Mouse (Mus musculus) limb, embryonic 13.5 days (tissue): ENCODE measurements around the gene Dbn1. TPM values are rescaled to one million over a fixed set of nuclear protein-coding genes. Genes with fewer than 3 reads are reported as not detected.
A peak's percentile ranks its signal among the peaks of the same experiment; 100 is the strongest.

Experiments
- ATAC-seq: fragments of 200-750 bp; cut with Nextera tagmentation; 2 replicates; pipeline ENCODE4 v1.8.0; 2017; ENCODE audit warnings: low read depth, moderate number of reproducible peaks, moderate TSS enrichment; ENCODE audit not compliant: low FRiP score
- H3K27ac ChIP-seq: fragments of 300-500 bp; sonication (generic); 2 replicates; pipeline ENCODE4 v1.5.1; 2015; ENCODE audit warnings: inconsistent platforms, mild to moderate bottlenecking, moderate library complexity
- H3K27me3 ChIP-seq: fragments of 300-500 bp; sonication (generic); 2 replicates; pipeline ENCODE4 v1.6.1; 2015; ENCODE audit warnings: mild to moderate bottlenecking, inconsistent platforms
- H3K36me3 ChIP-seq: fragments of 300-500 bp; sonication (generic); 2 replicates; pipeline ENCODE4 v1.6.1; 2015; ENCODE audit warnings: inconsistent platforms, mild to moderate bottlenecking, moderate library complexity
- H3K4me1 ChIP-seq: fragments of 300-500 bp; sonication (generic); 2 replicates; pipeline ENCODE4 v1.6.1; 2015; ENCODE audit warnings: inconsistent platforms
- H3K4me2 ChIP-seq: fragments of 300-500 bp; sonication (generic); replicated peaks from 2 replicates; pipeline ENCODE4 v1.6.1; 2015; ENCODE audit warnings: inconsistent platforms, mild to moderate bottlenecking, moderate library complexity
- H3K4me3 ChIP-seq: fragments of 300-500 bp; sonication (generic); 2 replicates; pipeline ENCODE4 v1.5.1; 2015; ENCODE audit warnings: moderate library complexity, mild to moderate bottlenecking, inconsistent platforms
- H3K9ac ChIP-seq: fragments of 300-500 bp; sonication (generic); 2 replicates; pipeline ENCODE4 v1.6.1; 2015; ENCODE audit warnings: mild to moderate bottlenecking, inconsistent platforms
- H3K9me3 ChIP-seq: fragments of 300-500 bp; sonication (generic); 2 replicates; pipeline ENCODE4 v1.6.1; 2016; ENCODE audit warnings: inconsistent platforms
- WGBS: fragments of 180-500 bp; shearing (Covaris S2); methylation state at CpG from one replicate; pipeline ENCODE4 v1.1.7; 2015; 5-methylcytosine and 5-hydroxymethylcytosine counted together
- polyA plus RNA-seq: library from polyadenylated mRNA; unstranded; fragments of >200 nt; fragmentation: Nextera tagmentation; extraction: Ambion mirVana; gene quantifications from 2 replicates; pipeline ENCODE4 v1.2.1, GENCODE M21; 2015

Gene Dbn1
- polyA plus RNA-seq, 1 experiment from 2014 or later, result 304 TPM

DNA sequence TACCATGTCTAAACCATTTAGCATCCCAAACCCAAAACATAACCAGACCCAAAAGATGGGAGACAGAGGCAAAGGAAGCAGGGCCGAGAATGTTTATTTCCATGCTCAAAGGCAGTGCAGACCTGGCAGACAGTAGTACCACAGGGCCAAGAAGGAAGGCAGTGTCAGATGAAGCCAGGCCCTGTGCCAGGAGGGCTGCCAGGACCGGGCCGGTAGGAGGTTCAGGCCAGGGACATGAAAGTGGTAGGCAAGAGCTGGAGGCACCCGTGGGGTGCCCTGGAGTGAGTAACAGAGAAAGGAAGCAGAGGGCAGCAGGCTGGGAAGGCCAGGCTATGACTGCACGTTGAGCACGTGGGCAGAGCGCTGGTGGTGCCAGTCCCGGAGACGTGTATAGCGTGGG lies 18.8 kb upstream of the Dbn1 start:
- Histone ChIP-seq H3K27me3 (no peaks in the 10 kb centered on the region), H3K4me3 (no peak overlapping the region), H3K9me3 (no peaks in the 10 kb centered on the region), H3K4me2 (no peak overlapping the region), H3K27ac (no peak overlapping the region), H3K36me3 (peaks cover 85% of the 10 kb centered on the region), H3K9ac (0 out of 2 replicates have a peak overlapping the region, but pooled peaks have one; percentile 25), H3K4me1 (peaks cover 20% of the 10 kb centered on the region)
- ATAC-seq, result no peak
- WGBS, result 91% methylated on average over 10 of the region's 10 CpGs

DNA sequence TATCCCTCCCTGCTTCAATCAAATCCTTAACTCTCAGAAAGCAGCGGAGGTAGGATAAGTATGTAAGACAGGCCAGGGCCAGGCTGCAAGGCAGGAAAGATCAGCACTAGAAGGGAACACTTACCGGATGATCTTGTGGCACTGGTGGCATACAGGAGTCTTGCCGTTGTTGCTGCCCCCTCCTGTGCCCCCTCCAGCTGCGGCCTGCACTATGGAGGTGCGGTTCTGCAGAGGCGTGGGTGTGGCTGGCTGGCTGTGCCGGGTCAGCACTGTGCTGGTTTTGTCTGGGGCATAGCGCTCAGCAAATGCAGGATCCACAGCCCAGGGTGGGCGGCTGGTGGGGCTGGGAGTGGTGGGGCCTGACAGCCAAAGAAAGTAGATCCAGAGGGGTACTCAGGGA lies 17.9 kb upstream of the Dbn1 start:
- H3K4me1 ChIP-seq, result peaks cover 11% of the 10 kb centered on the region
- no peak overlapping the region for H3K27ac ChIP-seq
- H3K9me3 ChIP-seq, result no peaks in the 10 kb centered on the region
- peaks cover 91% of the 10 kb centered on the region for H3K36me3 ChIP-seq
- no peak overlapping the region for H3K4me3 ChIP-seq
- H3K9ac ChIP-seq, result no peak overlapping the region
- H3K4me2 ChIP-seq, result no peak overlapping the region
- H3K27me3 ChIP-seq, result no peaks in the 10 kb centered on the region
- no peak for ATAC-seq
- 96% methylated on average over 9 of the region's 9 CpGs for WGBS

DNA sequence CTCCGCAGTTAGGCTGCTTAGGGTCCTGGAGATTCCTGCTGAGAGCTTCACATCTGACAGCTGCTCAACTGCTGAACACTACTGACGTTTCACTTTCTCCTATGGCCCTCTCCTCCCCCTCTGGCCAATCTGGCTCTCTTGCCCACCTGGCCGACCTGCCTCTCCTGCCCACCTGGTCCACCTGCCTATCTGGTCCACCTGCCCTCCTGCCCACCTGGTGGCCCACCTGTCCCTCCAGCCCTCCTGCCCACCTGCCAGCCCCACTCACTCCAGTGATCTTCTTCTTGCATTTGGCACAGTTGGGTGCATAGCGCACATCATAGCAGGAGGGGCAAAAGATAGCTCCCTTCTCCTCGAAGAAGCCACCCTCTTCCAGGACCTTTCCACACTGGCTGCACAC lies 16.5 kb upstream of the Dbn1 start:
- WGBS, result 84% methylated on average over 5 of the region's 5 CpGs

DNA sequence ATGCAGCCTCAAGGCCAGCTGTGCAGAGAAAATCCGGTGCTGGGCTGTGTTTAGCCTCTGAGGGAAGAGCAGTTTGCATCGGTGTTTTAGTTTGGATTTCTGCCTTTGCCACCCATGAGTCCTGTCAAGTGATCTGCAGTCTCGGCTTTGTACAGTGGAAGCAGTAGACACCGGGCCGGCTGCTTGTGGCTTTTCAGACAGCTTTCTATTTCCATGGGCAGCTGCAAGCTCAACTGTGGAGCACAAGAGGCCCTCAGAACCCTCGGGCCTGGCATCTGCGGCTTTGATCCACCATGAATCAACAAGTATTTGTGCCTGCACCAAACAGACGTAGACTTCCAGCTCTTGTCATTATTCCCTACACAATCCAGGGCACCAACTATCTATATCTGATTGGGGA lies 14.5 kb upstream of the Dbn1 start:
- no peaks in the 10 kb centered on the region for H3K9me3 ChIP-seq
- peaks cover 94% of the 10 kb centered on the region for H3K36me3 ChIP-seq
- H3K4me3 ChIP-seq, result no peak overlapping the region
- H3K4me2 ChIP-seq, result no peak overlapping the region
- no peak overlapping the region for H3K27ac ChIP-seq
- no peak for ATAC-seq
- no peaks in the 10 kb centered on the region for H3K4me1 ChIP-seq
- H3K27me3 ChIP-seq, result no peaks in the 10 kb centered on the region
- WGBS, result 87% methylated on average over 8 of the region's 8 CpGs
- H3K9ac ChIP-seq, result no peak overlapping the region

More for the DNA sequence above, 16.5 kb upstream of the Dbn1 start:
- Histone ChIP-seq H3K27me3 (no peaks in the 10 kb centered on the region), H3K4me3 (no peak overlapping the region), H3K4me1 (no peaks in the 10 kb centered on the region), H3K4me2 (no peak overlapping the region), H3K9ac (no peak overlapping the region), H3K36me3 (peaks cover 96% of the 10 kb centered on the region), H3K27ac (no peak overlapping the region), H3K9me3 (no peaks in the 10 kb centered on the region)
- no peak for ATAC-seq

DNA sequence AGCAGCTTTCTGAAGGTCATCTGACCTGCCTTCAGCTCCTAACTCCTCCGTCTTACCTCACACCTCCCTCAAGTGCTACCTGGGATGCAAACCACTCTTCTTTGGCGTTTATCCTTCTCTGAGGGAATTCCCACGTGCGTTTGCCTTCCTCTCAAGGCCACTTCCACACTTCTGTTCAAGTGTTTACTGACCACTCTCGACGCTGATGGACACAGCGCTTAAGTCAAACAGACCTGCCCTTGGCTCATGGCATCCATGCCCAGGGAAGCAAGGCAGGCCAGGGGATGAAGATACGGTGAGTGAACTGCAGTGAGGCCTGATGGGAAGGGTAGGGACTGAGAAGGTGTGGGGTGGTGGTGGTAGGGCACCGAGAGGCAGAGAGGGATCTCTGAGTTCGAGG lies 12.7 kb upstream of the Dbn1 start:
- Histone ChIP-seq H3K27me3 (no peaks in the 10 kb centered on the region), H3K4me3 (no peak overlapping the region), H3K9me3 (no peaks in the 10 kb centered on the region), H3K9ac (0 out of 2 replicates have a peak overlapping the region, but pooled peaks have one; percentile 4), H3K27ac (no peak overlapping the region), H3K36me3 (peaks cover 78% of the 10 kb centered on the region), H3K4me1 (peaks cover 10% of the 10 kb centered on the region), H3K4me2 (no peak overlapping the region)
- 77% methylated on average over 10 of the region's 10 CpGs for WGBS
- no peak for ATAC-seq

DNA sequence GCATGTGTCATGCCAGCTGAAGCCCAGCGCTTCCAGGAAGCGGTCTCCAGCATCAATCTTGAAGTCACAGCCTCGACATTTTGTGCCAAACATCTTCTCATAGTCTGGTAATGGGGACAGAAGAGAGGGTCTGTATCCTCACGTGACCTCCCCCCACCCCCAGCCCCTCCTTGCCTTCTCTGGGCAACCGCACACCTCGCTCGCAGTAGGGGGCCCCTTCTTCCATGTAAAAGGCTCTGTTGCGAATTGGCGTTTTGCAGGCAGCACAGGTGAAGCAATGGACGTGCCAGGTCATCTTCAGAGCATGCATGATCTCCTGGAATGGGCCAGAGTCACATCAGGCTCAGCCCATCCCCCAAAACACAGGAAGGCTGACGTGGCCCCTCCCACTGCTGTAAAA lies 11.0 kb upstream of the Dbn1 start:
- ATAC-seq, result no peak
- Histone ChIP-seq H3K4me1 (peaks cover 22% of the 10 kb centered on the region), H3K36me3 (peaks cover 62% of the 10 kb centered on the region), H3K27me3 (no peaks in the 10 kb centered on the region), H3K4me2 (no peak overlapping the region), H3K9me3 (no peaks in the 10 kb centered on the region), H3K27ac (no peak overlapping the region), H3K4me3 (no peak overlapping the region), H3K9ac (no peak overlapping the region)
- 62% methylated on average over 11 of the region's 11 CpGs for WGBS

DNA sequence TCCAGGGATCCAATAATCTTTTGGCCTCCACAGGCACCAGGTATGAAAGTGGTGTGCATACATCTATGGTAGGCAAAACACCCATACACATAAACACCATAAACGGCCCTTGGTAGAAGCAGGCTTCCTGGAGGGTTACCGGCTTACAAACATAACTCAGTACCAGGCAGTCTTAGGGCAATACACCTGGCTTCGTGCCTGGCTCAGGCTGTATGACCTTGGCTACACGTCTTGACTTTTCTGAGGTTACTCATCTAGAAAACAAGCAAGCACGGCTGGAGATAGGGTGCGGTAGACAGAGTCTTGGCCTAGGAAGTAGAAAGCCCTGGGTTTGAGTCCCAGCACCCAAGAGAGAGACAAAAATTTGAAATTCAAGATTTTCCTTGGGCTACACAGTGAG lies 8.8 kb upstream of the Dbn1 start:
- Histone ChIP-seq H3K4me2 (no peak overlapping the region), H3K27me3 (no peaks in the 10 kb centered on the region), H3K9me3 (no peaks in the 10 kb centered on the region), H3K9ac (no peak overlapping the region), H3K36me3 (peaks cover 39% of the 10 kb centered on the region), H3K27ac (no peak overlapping the region), H3K4me1 (peaks cover 22% of the 10 kb centered on the region), H3K4me3 (no peak overlapping the region)
- no peak for ATAC-seq
- WGBS, result 90% methylated on average over 6 of the region's 6 CpGs

DNA sequence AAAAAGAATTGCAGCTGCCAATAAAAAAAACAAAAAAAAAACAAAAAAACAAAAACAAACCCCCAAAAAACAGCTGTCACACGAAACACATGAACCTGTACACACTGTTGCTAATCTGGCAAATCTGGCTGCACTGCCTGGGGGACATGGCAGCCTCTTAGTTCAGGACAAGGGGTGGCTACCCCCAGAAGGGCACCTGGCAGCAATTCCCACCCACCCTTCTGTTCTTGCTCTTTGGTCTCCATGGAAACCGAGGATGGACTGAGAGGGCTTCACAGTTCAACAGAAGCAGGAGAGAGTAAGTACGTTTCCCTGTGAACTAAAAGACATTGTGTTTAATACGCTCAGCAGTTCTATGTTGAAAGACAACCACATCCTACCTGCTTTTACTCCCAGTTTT lies 7.8 kb upstream of the Dbn1 start:
- H3K4me2 ChIP-seq, result no peak overlapping the region
- no peaks in the 10 kb centered on the region for H3K27me3 ChIP-seq
- H3K9ac ChIP-seq, result no peak overlapping the region
- no peak overlapping the region for H3K4me3 ChIP-seq
- no peak for ATAC-seq
- H3K9me3 ChIP-seq, result no peaks in the 10 kb centered on the region
- H3K36me3 ChIP-seq, result peaks cover 33% of the 10 kb centered on the region
- H3K4me1 ChIP-seq, result peaks cover 22% of the 10 kb centered on the region
- H3K27ac ChIP-seq, result no peak overlapping the region
- WGBS, result 38% methylated on average over 4 of the region's 4 CpGs

DNA sequence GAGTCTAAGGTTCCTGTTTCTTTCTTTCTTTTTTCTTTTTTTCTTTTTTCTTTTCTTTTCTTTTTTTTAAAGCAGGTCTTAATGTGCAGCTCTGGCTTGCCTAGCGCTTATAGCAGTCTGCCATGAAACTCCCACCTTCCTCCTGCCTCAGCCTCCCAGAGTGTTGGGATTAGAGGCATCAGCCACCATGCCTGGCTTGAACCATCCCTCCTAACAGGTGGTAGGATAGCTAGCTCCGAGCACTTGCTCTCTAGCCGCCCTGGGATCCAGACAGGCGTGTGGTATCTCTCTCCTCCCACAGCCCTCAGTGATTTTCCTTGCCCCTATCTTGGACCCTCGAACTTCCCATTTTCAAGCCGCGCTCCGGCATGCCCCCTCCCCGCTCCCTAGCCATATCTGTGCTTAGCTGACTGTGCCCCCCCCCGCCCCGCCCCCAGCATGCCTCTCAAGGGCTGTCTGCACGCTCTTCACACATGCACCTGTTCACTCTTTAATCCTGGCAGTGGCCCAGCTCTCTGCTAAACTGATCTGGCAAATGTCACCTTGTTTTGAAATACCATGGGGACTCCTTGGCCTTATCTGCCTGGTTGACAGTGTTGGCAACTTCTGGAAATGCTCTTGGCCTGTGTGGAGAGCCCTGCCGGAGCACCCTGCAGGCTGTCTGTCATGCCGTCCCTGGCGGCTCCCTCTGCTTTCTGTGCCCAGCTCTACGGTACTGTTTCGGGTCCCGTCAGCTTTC lies 7.1 kb upstream of the Dbn1 start:
- peak; percentile 17; the same call in 1 of the 2 replicates for ATAC-seq
- Histone ChIP-seq H3K36me3 (peaks cover 26% of the 10 kb centered on the region), H3K4me2 (0 out of 2 replicates have a peak overlapping the region, but pooled peaks have one; percentile 14)

DNA sequence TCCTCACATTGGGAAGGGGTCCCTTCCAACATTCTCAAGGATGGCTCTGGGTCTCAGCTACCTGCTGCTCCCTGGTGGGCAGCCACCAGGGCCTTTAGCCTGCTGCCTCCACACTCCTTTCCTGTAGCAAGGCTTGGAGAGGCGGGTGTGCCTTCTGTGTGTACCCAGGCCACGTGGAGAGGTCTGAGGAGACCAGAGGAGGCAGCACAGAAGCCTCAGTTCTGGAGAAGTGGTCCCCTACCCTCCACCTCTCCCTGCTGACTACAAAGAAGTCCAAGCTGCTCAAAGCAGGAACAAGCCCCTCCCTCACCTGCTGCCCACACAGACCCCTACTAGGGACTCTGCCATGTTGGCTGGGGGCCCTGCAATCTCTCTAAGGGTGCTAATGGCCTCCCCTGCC lies 6.3 kb upstream of the Dbn1 start:
- 13% methylated on average over 2 of the region's 2 CpGs for WGBS
- Histone ChIP-seq H3K27ac (no peak overlapping the region), H3K4me2 (no peak overlapping the region), H3K36me3 (peaks cover 20% of the 10 kb centered on the region), H3K4me1 (peaks cover 22% of the 10 kb centered on the region), H3K9ac (no peak overlapping the region), H3K4me3 (no peak overlapping the region), H3K27me3 (no peaks in the 10 kb centered on the region), H3K9me3 (no peaks in the 10 kb centered on the region)
- no peak for ATAC-seq

More for the DNA sequence above, 7.1 kb upstream of the Dbn1 start:
- Histone ChIP-seq H3K4me3 (no peak overlapping the region), H3K9ac (no peak overlapping the region), H3K9me3 (no peaks in the 10 kb centered on the region), H3K27ac (no peak overlapping the region), H3K4me1 (peaks cover 22% of the 10 kb centered on the region), H3K27me3 (no peaks in the 10 kb centered on the region)
- WGBS, result 23% methylated on average over 18 of the region's 18 CpGs

DNA sequence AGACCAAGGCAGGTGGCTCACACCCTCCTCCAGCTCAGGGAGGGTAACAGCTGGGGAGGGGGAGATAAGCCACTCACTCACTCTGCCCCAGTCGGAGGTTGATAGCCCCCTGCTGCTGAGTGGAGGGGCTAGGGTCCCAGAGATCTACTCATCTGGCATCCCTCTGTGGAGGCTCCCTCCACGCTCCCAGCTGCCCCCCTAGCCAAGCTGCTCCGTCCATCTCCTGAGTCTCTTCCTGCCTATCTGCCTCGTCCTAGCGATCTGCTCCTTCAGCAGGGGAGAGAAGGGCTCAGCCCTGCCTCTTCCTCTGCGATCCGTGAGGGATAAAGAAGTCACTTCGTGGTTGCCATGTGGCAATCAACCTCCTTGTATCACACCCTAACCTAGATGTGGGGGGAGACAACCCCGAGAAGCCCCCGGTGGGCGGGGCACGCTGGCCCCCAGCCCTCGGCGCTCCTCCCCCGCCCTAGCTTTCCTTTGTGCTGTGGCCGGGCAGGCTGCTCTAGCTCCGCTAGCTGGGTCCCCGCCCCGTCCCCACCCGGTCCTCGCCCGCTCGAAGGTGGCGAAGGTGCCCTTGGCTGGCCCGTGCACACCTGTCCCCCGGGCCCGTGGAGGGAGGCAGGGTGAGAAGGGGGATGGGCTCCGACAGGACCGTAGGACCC lies 864 bp downstream of the Dbn1 start:
- Histone ChIP-seq H3K9ac (peak overlapping the region; percentile 100), H3K27ac (peak overlapping the region; percentile 95), H3K36me3 (peaks cover 20% of the 10 kb centered on the region), H3K4me2 (peak overlapping the region; percentile 96), H3K9me3 (no peaks in the 10 kb centered on the region), H3K4me3 (peak overlapping the region; percentile 86), H3K4me1 (peaks cover 52% of the 10 kb centered on the region), H3K27me3 (no peaks in the 10 kb centered on the region)
- WGBS, result 0% methylated on average over 28 of the region's 29 CpGs
- ATAC-seq, result peak; percentile 38

DNA sequence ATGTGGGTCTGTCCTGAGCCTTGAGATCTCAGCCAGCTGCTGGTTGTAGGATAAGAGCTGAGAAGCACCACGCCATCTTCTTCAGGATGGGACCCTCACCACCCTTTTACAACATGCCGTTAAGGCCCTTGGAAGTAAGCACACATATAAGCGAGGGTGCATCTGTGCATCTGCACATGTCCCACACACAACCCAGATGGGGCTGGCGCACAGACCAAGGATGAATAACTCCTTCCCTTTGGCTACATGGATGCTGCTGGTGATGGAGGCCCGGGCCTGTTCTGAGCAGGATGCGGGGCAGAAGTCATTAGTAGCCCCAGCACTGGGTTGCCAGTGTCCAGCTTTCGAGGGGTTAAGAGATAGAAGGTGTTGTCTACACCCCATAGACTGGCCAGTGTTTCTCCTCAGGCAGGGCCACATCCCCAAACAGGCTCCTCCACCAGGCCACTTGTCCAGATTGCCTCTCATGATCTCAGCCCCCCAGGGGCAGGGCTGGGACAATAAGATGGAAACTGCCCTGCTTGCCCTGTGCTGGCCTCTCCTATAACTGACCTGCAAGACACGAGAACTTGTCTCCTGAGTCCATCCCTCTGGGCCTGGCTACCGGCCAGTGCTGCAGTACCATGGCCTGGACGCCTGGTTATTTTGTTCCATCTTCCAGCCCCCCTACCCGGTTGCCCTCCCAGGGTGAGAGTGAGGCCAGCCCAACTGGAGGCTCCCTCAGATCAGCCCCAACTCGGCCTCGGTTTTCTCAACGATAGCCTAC lies 1.7 kb downstream of the Dbn1 start:
- H3K4me1 ChIP-seq, result peaks cover 52% of the 10 kb centered on the region
- no peak for ATAC-seq
- H3K27ac ChIP-seq, result peak overlapping the region; percentile 95; the same call in 1 of the 2 replicates
- peaks cover 28% of the 10 kb centered on the region for H3K36me3 ChIP-seq
- H3K4me2 ChIP-seq, result peak overlapping the region; percentile 96
- H3K4me3 ChIP-seq, result peak overlapping the region; percentile 86
- H3K9me3 ChIP-seq, result no peaks in the 10 kb centered on the region
- no peaks in the 10 kb centered on the region for H3K27me3 ChIP-seq
- WGBS, result 34% methylated on average over 14 of the region's 14 CpGs
- H3K9ac ChIP-seq, result peak overlapping the region; percentile 100
